Mouse (Mus musculus) left cerebral cortex, postnatal 4 days (tissue): ENCODE measurements around the gene Trim28. TPM values are rescaled to one million over a fixed set of nuclear protein-coding genes. Genes with fewer than 3 reads are reported as not detected.
A peak's percentile ranks its signal among the peaks of the same experiment; 100 is the strongest.

Experiments used
- DNase-seq: peaks from one replicate; pipeline ENCODE4 v3.0.0-alpha.2; 2022
- intact Hi-C: fragments of 180-260 bp; cut with DNase I; formaldehyde crosslinking; loops from one replicate; pipeline ENCODE4 v1.15.1; 2025
- total RNA-seq, 2 experiments: library from RNA; stranded (reverse); gene quantifications; 2 replicates each; pipeline ENCODE4 v1.2.3; 2021

Gene Trim28
- 100 to 1,000 TPM; 412 to 415 TPM for total RNA-seq

DNA sequence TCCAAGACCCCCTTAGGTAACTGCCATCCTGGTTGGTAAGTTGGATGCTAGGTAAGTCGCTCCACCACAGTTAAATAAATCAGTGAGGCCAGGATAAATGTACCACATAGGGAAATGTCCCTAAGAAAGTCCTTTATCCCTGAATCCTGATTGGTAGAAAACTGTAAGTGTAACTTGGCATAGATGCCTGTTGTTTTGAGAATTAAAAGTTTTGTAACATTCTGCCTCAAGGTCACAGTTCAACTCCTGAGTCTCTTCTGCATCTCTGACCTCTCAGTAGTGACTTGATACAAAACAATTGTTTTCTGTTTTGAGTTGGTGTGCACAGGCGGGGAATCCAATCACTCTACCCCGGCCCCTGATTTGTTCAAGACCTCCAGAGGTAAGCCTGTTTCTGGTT, at the start of gene Trim28:
Trim28 (plus strand) TSS at position 264 of the 400 bp plus-strand sequence.
- intact Hi-C loops: no loop called here
- no peak for DNase-seq

DNA sequence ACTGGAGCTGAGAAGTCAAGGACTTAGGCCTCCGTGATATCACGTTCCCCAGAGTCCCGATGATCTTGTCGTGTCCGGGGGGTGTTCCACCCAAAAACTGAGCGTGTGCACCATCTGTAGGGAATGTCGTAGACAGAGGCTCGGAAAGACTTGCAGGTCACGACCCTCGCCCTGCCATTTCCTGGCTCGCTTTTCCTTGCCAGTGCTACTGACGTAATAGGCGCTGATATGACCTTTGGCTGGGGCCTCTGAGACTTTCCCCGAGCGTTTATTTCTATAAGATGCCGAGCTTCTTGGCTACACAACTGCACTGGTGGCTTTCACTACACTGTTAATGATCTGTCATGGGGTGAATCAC, 49.1 kb upstream of the Trim28 start:
- DNase-seq: no peak
- intact Hi-C loops: no loop called here

DNA sequence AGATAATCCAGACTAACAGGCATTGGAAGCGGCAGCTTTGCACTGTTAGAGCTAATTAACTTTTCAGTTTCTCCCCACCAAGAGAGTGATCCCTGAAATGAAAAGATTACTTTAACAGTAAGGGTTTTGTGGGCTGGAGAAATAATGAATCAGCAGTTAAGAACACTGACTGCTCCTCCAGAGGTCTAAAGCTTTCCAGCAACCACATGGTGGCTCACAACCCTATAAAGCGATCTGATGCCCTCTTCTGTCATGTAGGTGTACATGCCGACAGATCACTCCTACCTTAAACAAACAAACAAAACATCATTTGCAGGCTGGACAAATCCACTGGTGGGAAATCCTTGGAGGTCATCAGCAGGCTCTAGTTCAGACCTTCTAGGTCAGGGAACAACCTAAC, 44.0 kb upstream of the Trim28 start:
- DNase-seq: no peak
- intact Hi-C loops: no loop called here

DNA sequence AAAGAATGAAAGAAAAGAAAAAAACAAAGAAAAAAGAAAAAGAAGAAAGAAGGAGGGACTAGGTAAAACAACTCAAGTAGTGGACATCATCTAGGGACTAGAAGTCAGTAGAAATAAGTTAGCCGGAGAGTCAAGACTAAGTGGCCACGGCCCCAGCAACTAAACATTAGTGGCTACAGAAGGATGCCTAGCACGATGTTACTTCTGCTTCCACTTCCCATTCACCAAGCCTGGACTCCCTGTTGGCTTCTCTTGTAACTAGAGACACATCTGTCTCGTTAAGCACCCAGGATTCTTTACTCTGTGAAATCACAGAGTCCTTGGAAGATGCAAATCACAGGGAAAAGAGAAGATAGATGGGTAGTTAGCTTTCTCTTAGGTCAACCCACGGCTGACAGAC, 41.4 kb upstream of the Trim28 start:
- intact Hi-C loops: no loop called here
- no peak for DNase-seq

DNA sequence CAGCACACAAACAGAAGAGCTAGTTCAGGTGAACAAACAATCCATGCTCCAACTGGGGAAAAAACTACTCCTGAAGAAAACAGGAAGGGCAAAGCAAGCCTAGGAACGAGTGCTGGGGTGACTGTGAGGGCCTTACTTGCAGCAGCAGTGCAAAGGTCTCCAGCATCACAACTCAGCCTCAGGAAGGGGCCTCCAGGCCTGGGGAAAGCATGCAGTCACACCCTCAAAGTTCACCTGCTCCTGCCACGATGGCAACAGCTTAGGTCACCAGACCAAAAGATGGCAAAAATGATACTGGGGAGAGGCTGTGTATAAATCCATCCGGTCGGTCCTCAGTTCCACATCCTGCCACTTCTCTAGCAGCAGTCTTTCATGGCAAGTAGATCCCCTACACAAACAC, 40.0 kb upstream of the Trim28 start:
- intact Hi-C loops: no loop called here
- no peak for DNase-seq

DNA sequence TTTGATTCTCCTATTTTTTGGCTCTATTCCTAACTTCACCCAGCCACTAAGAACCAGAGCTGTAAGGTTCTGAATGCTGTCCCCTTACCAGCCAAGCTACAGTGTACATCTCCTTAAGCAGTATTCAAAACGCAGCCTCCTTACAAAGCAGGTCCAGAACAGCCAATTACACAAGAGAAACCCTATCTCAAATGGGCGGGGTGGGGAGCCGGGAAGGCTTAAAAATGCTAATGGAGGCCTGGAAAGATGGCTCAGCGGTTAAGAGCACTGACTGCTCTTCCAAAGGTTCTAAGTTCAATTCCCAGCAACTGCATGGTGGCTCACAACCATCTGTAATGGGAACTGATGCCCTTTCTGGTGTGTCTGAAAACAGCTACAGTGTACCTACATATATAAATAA, 39.2 kb upstream of the Trim28 start:
- DNase-seq: no peak
- intact Hi-C loops: no loop called here

GRCm38 (mm10) chr7:12961511-12962141, 37.3 kb upstream of the Trim28 start:
- intact Hi-C loops: no loop called here
- DNase-seq: peak; percentile 45

- DNase-seq: peak; percentile 91
- intact Hi-C loops: no loop called here
Measured at GRCm38 (mm10) chr7:12965678-12966091, 33.2 kb upstream of the Trim28 start, which contains the start of gene Zfp324. Gene Zfp324, plus strand, starts transcription at chr7:12965838.

DNA sequence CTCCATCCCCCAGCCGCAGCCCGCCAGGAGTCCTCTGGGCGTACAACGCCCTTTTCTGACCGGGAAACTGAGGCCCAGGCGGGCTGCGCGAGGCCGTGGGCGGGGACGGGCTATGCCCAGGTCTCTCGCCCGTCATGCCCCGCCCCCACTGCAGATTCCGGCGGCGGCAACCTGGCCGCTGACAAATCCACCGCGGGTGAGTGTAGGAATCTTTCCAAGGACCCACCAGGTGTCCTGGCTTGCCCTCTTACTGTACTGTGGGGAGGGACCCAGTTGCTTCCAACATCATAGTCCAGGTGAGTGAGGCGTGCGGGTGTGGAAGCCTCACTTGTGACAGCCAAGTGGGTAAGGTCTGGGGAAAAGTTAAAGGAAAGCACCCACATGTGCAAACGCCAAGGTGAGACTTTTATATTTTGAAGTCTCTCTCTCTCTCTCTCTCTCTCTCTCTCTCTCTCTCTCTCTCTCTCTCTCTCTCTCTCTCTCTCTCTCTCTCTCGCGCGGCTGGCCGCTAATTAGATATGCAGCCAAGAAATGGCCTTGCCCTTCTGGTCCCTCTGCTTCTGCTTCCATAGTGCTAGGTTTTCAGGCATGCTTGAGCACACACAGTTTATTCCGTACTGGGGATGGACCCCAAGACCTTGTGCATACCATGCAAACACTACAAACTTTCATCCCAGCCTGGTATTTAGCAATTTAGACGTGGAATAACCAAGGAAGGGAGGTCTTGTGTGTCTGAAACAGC, 32.6 kb upstream of the Trim28 start:
- peak; percentile 80 for DNase-seq
- intact Hi-C loops: no loop called here

DNA sequence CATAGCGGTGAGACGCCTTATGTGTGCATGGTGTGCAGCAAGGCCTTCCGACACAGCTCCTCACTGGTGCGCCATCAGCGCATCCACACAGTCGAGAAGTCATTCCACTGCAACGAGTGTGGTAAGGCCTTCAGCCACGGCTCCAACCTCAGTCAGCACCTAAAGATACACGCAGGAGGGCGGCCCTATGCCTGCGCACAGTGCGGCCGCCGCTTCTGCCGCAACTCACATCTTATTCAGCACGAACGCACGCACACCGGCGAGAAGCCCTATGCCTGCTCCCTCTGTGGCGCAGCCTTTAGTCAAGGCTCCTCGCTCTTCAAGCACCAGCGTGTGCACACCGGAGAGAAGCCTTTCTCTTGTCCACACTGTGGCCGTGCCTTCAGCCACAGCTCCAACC, 28.0 kb upstream of the Trim28 start:
- intact Hi-C loops: no loop called here
- DNase-seq: no peak

DNA sequence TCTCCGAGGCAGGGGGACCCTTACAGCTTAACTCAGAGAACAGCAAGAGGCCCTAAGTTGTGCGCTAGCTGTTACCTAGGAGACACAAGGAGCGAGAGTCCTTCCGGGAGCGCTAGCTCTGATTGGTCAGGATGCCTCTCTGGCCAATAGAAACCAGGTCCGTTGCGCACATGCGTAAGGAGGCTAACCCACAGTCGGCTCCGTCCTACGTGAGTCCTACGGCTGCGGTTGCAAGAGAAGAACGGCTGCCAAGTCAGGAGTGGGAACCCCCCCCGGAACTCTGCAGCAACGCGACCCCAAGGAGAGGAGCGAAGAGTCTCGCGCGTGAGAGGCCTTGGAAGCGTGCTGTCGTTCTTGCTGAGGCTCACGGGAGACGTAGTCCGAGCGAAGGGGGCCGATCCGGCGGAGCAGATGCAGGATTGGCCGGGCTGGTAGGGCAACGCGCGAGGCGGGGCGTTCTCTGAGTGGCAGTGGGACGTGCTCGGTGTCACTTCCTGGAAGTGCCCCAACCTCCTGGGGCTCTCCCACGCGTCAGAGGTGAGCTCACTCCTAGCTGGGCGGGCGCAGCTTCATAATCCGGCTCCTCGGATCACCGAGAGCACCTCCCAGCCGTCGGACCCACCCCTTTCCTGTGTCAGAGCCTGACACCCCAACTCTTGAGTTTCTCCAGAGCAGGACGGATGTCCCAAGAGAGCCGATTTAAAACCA, 21.1 kb upstream of the Trim28 start, which contains the start of gene Zfp446:
Zfp446 (plus strand) TSS at position 167 of the 708 bp plus-strand sequence.
- peak; percentile 99 for DNase-seq
- intact Hi-C loops: no loop called here

DNA sequence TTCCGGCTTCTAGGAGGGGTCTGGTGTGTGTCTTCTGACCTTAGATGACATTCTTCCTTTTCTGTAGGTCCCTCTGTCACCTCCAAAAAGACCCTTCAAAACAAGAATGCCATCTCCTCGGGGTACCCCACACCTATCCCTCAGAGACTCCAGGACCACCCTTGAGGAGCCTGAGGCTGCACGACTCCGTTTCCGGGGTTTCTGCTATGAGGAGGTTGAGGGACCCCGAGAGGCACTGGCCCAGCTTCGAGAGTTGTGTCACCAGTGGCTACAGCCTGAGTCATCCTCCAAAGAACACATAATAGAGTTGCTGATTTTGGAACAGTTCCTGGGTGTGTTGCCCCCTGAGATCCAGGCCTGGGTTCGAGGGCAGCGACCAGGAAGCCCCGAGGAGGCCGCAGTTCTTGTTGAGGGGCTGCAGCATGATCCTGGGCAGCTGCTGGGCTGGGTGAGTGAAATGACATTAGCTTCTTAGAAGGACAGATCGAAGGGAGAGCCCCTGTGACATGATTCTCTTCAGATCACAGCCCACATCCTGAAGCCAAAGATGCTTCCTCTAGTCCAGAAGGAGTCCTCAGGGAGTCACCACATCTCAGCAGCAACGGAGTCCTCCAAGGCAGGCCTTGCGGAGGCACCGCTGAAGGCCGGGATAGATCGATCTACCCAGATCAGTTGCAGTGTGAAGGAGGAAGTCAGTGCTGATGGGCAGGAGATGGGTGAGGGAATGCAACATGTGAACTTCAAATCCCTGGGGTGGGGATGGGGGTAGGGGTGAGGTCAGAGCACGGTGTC, 19.8 kb upstream of the Trim28 start:
- intact Hi-C loops: no loop called here
- DNase-seq: no peak

DNA sequence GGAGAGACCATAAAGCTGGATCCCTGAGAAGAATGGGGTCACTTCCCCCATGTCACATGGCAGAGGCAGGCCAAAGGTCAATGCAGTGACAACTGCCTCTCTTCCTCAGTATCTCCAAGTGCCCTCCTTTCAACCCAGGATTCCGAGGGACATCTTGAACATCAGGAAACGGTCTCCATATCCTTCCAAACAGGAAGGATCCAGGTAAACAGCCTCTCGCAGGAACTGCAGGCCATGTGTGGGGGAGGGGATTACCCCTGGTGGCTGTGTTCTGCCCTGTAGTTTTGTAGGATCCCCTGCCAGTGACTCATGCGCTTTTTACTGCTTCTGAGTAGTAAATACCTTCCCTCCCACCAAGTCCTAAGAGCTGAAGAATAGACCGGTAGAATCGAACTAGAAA, 19.1 kb upstream of the Trim28 start:
- DNase-seq: no peak
- intact Hi-C loops: no loop called here

DNA sequence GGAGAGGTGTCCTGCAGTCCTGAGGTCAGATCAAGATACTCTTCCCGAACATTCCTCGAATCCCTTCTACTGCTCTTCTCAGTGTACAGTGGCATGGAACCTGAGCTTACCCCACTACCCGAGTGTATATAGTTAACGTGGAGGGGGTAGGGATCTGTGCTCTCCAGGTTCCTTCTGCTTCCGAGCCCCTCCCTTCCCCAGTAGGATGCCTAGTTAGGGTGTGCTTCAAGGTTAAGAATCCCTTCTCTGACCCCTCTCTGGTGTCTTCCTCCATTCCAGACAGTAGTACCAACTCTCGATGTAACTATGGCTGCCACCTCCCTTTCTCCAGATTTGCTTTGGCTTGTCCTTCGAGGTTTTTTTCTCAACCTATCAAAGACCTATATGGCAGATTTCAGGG, 18.6 kb upstream of the Trim28 start:
- no peak for DNase-seq
- intact Hi-C loops: no loop called here

- DNase-seq: no peak
- intact Hi-C loops: no loop called here
Measured at GRCm38 (mm10) chr7:12985724-12986123, 13.2 kb upstream of the Trim28 start.

GRCm38 (mm10) chr7:12986906-12987305, 12.0 kb upstream of the Trim28 start:
- DNase-seq: no peak
- intact Hi-C loops: no loop called here

GRCm38 (mm10) chr7:12987409-12988189, 11.3 kb upstream of the Trim28 start:
- no peak for DNase-seq
- intact Hi-C loops: no loop called here

DNA sequence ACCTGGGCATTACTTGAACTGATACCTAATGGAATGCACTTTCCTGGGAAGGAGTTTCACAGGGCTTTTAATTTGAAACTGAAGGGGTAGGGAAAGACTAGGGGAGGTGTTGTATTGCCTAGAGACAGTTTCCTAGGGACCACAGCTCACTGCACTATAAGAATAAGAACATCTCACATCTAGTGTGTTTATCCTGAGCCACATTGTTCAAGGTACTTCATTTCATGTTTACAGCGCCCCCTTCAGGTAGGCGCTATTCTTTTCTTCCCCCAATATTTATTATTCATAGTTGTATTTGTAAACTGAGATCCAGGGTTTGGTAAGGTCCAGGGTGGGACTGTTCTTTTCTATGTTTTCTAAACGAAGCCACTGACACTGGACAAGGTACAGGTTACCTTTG, 6.7 kb upstream of the Trim28 start:
- DNase-seq: no peak
- intact Hi-C loops: no loop called here

GRCm38 (mm10) chr7:12993148-12993547, 5.8 kb upstream of the Trim28 start:
- no peak for DNase-seq
- intact Hi-C loops: no loop called here

DNA sequence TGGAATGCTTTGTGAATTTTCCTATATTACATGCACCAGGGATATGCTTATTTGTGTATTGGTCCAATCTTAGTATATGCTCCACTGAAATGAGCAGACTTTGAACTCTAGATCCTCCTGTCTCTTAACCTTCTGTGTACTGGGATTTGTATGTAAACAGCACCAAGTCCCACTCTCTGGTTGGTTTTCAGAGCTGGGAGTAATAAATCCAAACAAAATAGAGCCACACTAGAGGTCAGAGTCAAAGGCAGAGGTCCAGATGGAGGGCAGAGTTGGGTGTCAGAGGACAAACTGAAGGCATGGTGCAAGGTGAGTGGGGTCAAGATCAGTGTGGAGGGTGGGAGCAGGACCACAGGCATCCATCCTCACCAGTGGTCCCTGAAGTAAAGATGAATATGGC, 3.1 kb upstream of the Trim28 start:
- intact Hi-C loops: no loop called here
- no peak for DNase-seq
